Mouse (Mus musculus) MEL (cell line): ENCODE measurements around the gene Slfn5. TPM values are rescaled to one million over a fixed set of nuclear protein-coding genes. Genes with fewer than 3 reads are reported as not detected.

Experiments
- DNase-seq: peaks from one replicate; pipeline ENCODE4 v3.0.0; 2011; ENCODE audit warnings: low read depth, low spot score
- H3K27ac ChIP-seq: 2 replicates; pipeline ENCODE4 v1.5.1; 2012; ENCODE audit warnings: low read depth, mild to moderate bottlenecking, control low read depth, low read length, moderate library complexity; ENCODE audit not compliant: control insufficient read depth
- H3K27me3 ChIP-seq, 2 experiments: fragments of 150-350 bp in 1 of 2; sonication (generic) in 1 of 2; 2 replicates each; pipeline ENCODE4 v1.6.1; 2012; ENCODE audit warnings: low read length in 2 of 2, mild to moderate bottlenecking in 2 of 2, improper control_type of control experiment in 1 of 2, moderate library complexity in 1 of 2; ENCODE audit not compliant: insufficient read depth in 2 of 2, control insufficient read depth in 1 of 2
- H3K36me3 ChIP-seq, 2 experiments: 2 replicates each; pipeline ENCODE4 v1.6.1; 2012 to 2014; ENCODE audit warnings: low read length in 2 of 2, improper control_type of control experiment in 1 of 2, inconsistent platforms in 1 of 2, mild to moderate bottlenecking in 1 of 2; ENCODE audit not compliant: insufficient read depth in 2 of 2, control insufficient read depth in 1 of 2
- H3K4me1 ChIP-seq, 2 experiments: fragments of 150-350 bp in 1 of 2; sonication (generic) in 1 of 2; 2 replicates each; pipeline ENCODE4 v1.6.1; 2012; ENCODE audit warnings: low read length in 2 of 2, improper control_type of control experiment in 1 of 2, mild to moderate bottlenecking in 1 of 2; ENCODE audit not compliant: insufficient read depth in 2 of 2, control insufficient read depth in 1 of 2
- H3K4me3 ChIP-seq, 2 experiments: fragments of 150-350 bp in 1 of 2; sonication (generic) in 1 of 2; 2 replicates each; pipeline ENCODE4 v1.5.1; 2012; ENCODE audit warnings: low read depth in 2 of 2, low read length in 2 of 2, mild to moderate bottlenecking in 2 of 2, moderate library complexity in 2 of 2, control low read depth in 1 of 2, improper control_type of control experiment in 1 of 2; ENCODE audit not compliant: control insufficient read depth in 1 of 2, insufficient read depth in 1 of 2
- H3K79me2 ChIP-seq: 2 replicates; pipeline ENCODE4 v1.6.1; 2012; ENCODE audit warnings: mild to moderate bottlenecking, low read length, moderate library complexity; ENCODE audit not compliant: control insufficient read depth, poor library complexity, insufficient read depth
- H3K9ac ChIP-seq: 2 replicates; pipeline ENCODE4 v1.6.1; 2012; ENCODE audit warnings: low read depth, mild to moderate bottlenecking, control low read depth, low read length, moderate library complexity; ENCODE audit not compliant: control insufficient read depth, poor library complexity, severe bottlenecking
- H3K9me3 ChIP-seq: fragments of 150-350 bp; sonication (generic); replicated peaks from 2 replicates; pipeline ENCODE4 v1.6.1; 2012; ENCODE audit warnings: mild to moderate bottlenecking, low read length, improper control_type of control experiment, moderate library complexity; ENCODE audit not compliant: insufficient read depth
- CHD2 ChIP-seq: IDR thresholded peaks from 2 replicates; pipeline ENCODE4 v1.6.1; 2011; ENCODE audit warnings: low read length, improper control_type of control experiment
- EP300 ChIP-seq, 2 experiments: IDR thresholded peaks; 2 replicates each; pipeline ENCODE4 v1.6.1; 2011; ENCODE audit warnings: improper control_type of control experiment in 2 of 2, low read length in 2 of 2, low read depth in 1 of 2, mild to moderate bottlenecking in 1 of 2
- ETS1 ChIP-seq: IDR thresholded peaks from 2 replicates; pipeline ENCODE4 v1.6.1; 2012; ENCODE audit warnings: low read depth, mild to moderate bottlenecking, inconsistent platforms, low read length, improper control_type of control experiment, moderate library complexity
- GATA1 ChIP-seq: IDR thresholded peaks from 2 replicates; pipeline ENCODE4 v1.6.1; 2011; ENCODE audit warnings: low read depth, low read length, improper control_type of control experiment
- MAZ ChIP-seq: IDR thresholded peaks from 2 replicates; pipeline ENCODE4 v1.6.1; 2012; ENCODE audit warnings: low read depth, mild to moderate bottlenecking, inconsistent platforms, low read length, improper control_type of control experiment
- MYC ChIP-seq: IDR thresholded peaks from 2 replicates; pipeline ENCODE4 v1.6.1; 2011; ENCODE audit warnings: low read depth, mild to moderate bottlenecking, low read length, improper control_type of control experiment, moderate library complexity
- NELFE ChIP-seq: IDR thresholded peaks from 2 replicates; pipeline ENCODE4 v1.6.1; 2011; ENCODE audit warnings: low read depth, low read length, improper control_type of control experiment
- NRF1 ChIP-seq: IDR thresholded peaks from 2 replicates; pipeline ENCODE4 v1.6.1; 2014; ENCODE audit warnings: low read depth, mild to moderate bottlenecking, inconsistent platforms, low read length, improper control_type of control experiment, moderate library complexity; ENCODE audit not compliant: poor library complexity, insufficient read depth, severe bottlenecking
- POLR2A ChIP-seq, 2 experiments: IDR thresholded peaks; 2 replicates each; pipeline ENCODE4 v1.6.1; 2011 to 2012; ENCODE audit warnings: low read length in 2 of 2, mild to moderate bottlenecking in 2 of 2, control low read depth in 1 of 2, improper control_type of control experiment in 1 of 2, low read depth in 1 of 2, moderate library complexity in 1 of 2; ENCODE audit not compliant: control insufficient read depth in 1 of 2, insufficient read depth in 1 of 2, poor library complexity in 1 of 2
- POLR2AphosphoS5 ChIP-seq: IDR thresholded peaks from 2 replicates; pipeline ENCODE4 v1.6.1; 2012; ENCODE audit warnings: low read depth, borderline replicate concordance, mild to moderate bottlenecking, inconsistent platforms, low read length, moderate library complexity, mixed read lengths
- RCOR1 ChIP-seq: IDR thresholded peaks from 2 replicates; pipeline ENCODE4 v1.6.1; 2012; ENCODE audit warnings: low read depth, mild to moderate bottlenecking, inconsistent platforms, low read length, improper control_type of control experiment
- SIN3A ChIP-seq: IDR thresholded peaks from 2 replicates; pipeline ENCODE4 v1.6.1; 2012; ENCODE audit warnings: low read length, improper control_type of control experiment, inconsistent platforms
- TCF12 ChIP-seq: IDR thresholded peaks from 2 replicates; pipeline ENCODE4 v1.6.1; 2014; ENCODE audit warnings: low read depth, mild to moderate bottlenecking, inconsistent platforms, low read length, improper control_type of control experiment, moderate library complexity
- USF2 ChIP-seq, 2 experiments: IDR thresholded peaks; 2 replicates each; pipeline ENCODE4 v1.6.1; 2011 to 2012; ENCODE audit warnings: improper control_type of control experiment in 2 of 2, low read length in 2 of 2, borderline replicate concordance in 1 of 2, inconsistent platforms in 1 of 2, low read depth in 1 of 2, mild to moderate bottlenecking in 1 of 2; ENCODE audit not compliant: insufficient read depth in 1 of 2
- ZKSCAN1 ChIP-seq: IDR thresholded peaks from 2 replicates; pipeline ENCODE4 v1.6.1; 2012; ENCODE audit warnings: low read depth, mild to moderate bottlenecking, inconsistent platforms, low read length, improper control_type of control experiment, moderate library complexity
- polyA plus RNA-seq, 2 experiments: library from polyadenylated mRNA; stranded (reverse) in 1 of 2; unstranded in 1 of 2; fragments of >175 nt in 1 of 2; fragments of >200 nt in 1 of 2; gene quantifications; 2 replicates each; pipeline versions ENCODE4 v1.2.1 to v1.2.4; 2012; ENCODE audit warnings: low replicate concordance in 2 of 2, low read depth in 1 of 2; ENCODE audit not compliant: insufficient read length in 2 of 2, insufficient read depth in 1 of 2, missing spikeins in 1 of 2
- total RNA-seq: library from RNA; depleted of rRNA; stranded (reverse); fragments of 300-350 nt; gene quantifications from 2 replicates; pipeline ENCODE4 v1.2.3, GENCODE M21; 2012; rRNA removed

Slfn5 gene
- total and polyA plus RNA-seq, 3 experiments = 0.67 to 3.6 TPM; not detected in 1

GRCm38 (mm10) chr11:82991469-82992166 is 40.5 kb downstream of the Slfn5 start, which contains the start of gene Slfn9:
Slfn9 (minus strand) TSS chr11:82991830.
- peak; percentile 85 for DNase-seq
- TF ChIP-seq POLR2AphosphoS5 (no peak), ZKSCAN1 (no peak), NRF1 (no peak), RCOR1 (peak; percentile 80), EP300 (IDR thresholded peaks at IDR 0.05; ENCODE audit: low read depth in 1 of 2, low read length in 2 of 2) (peak in 1 of 2 experiments; percentile 15; a peak in 1 of 4 replicates), NELFE (0 out of 2 replicates have a peak, but pooled peaks have one; percentile 13), SIN3A (peak; percentile 40), POLR2A (IDR thresholded peaks at IDR 0.05; ENCODE audit: control insufficient read depth in 1 of 2, insufficient read depth in 1 of 2, low read depth in 1 of 2, low read length in 2 of 2, poor library complexity in 1 of 2) (no peak), MAZ (no peak), USF2 (IDR thresholded peaks at IDR 0.05; ENCODE audit: borderline replicate concordance in 1 of 2, insufficient read depth in 1 of 2, low read depth in 1 of 2, low read length in 2 of 2) (no peak), CHD2 (no peak), MYC (0 out of 2 replicates have a peak, but pooled peaks have one; percentile 18), GATA1 (peak; percentile 45; the same call in 1 of the 2 replicates), ETS1 (peak; percentile 14; the same call in 1 of the 2 replicates)
- Histone ChIP-seq H3K36me3 (peaks cover 0 to 3% of the 10 kb centered on the region in 2 experiments; a peak in 2 of 4 replicates), H3K79me2 (no peaks in the 10 kb centered on the region), H3K4me1 (0 out of 4 replicates have a peak, but pooled peaks cover 0 to 3% of the 10 kb centered on the region in 2 experiments), H3K27me3 (no peaks in the 10 kb centered on the region), H3K9me3 (no peaks in the 10 kb centered on the region), H3K27ac (0 out of 2 replicates have a peak within 1 kb of the TSS, but pooled peaks have one; percentile 6), H3K9ac (peak within 1 kb of the TSS; percentile 53), H3K4me3 (peak within 1 kb of the TSS; percentile 72 to 82)

DNA sequence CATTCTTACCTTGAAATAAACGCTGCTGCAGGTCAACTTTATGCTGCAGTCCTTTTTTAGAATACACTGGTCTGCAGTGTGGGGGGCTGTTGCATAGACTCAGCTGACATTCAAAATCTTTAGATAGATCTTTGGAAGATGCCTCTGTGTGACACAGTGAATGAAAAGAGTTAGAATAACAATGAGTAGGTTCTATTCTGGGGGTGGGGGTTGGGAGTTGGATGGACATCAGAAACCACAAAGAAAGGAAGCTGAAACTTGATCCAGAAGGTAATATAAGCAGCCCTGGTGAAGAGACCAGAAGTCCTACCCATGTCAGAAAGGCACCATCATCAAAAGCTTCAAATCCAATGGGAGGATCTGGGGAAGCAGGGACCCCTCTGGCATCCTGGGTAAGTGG is 62.2 kb downstream of the Slfn5 start:
- H3K4me1 ChIP-seq = peaks cover 0 to 2% of the 10 kb centered on the region in 2 experiments; a peak in 3 of 4 replicates
- no peaks in the 10 kb centered on the region for H3K79me2 ChIP-seq
- H3K9me3 ChIP-seq = no peaks in the 10 kb centered on the region
- H3K9ac ChIP-seq = no peak overlapping the region
- H3K36me3 ChIP-seq = peaks cover 5 to 11% of the 10 kb centered on the region in 2 experiments; a peak in 3 of 4 replicates
- DNase-seq = no peak
- H3K4me3 ChIP-seq = no peak overlapping the region
- no peaks in the 10 kb centered on the region for H3K27me3 ChIP-seq
- H3K27ac ChIP-seq = no peak overlapping the region
- TF ChIP-seq ETS1 (0 out of 2 replicates have a peak, but pooled peaks have one; percentile 17), TCF12 (no peak)

Other genes with a start within 250 kb of the Slfn5 start
- gene Cct6b, start 187.0 kb upstream of the Slfn5 start, total RNA-seq = 0.31 and 0.33 TPM in 2 replicates
- under 1 TPM in 1 of 2 experiments, not detected in 1; 0.21 TPM for gene Cct6b, start 187.0 kb upstream of the Slfn5 start, polyA plus RNA-seq
- 40.7 and 51.4 TPM in 2 replicates for gene Zfp830, start 187.0 kb upstream of the Slfn5 start, total RNA-seq
- 10 to 100 TPM in 1 of 2 experiments, not detected in 1; 43.4 TPM for gene Zfp830, start 187.0 kb upstream of the Slfn5 start, polyA plus RNA-seq
- 48.5 and 54.0 TPM in 2 replicates for gene Lig3, start 170.2 kb upstream of the Slfn5 start, total RNA-seq
- 10 to 100 TPM in 1 of 2 experiments, not detected in 1; 89.2 TPM for gene Lig3, start 170.2 kb upstream of the Slfn5 start, polyA plus RNA-seq
- 15.5 and 17.8 TPM in 2 replicates for gene Rffl, start 80.1 kb upstream of the Slfn5 start, total RNA-seq
- 10 to 100 TPM in 1 of 2 experiments, not detected in 1; 15.2 TPM for gene Rffl, start 80.1 kb upstream of the Slfn5 start, polyA plus RNA-seq
- 21.1 and 25.6 TPM in 2 replicates for gene Rad51d, start 60.7 kb upstream of the Slfn5 start, total RNA-seq
- gene Rad51d, start 60.7 kb upstream of the Slfn5 start, polyA plus RNA-seq = 10 to 100 TPM in 1 of 2 experiments, not detected in 1; 30.0 TPM
- gene Fndc8, start 59.2 kb upstream of the Slfn5 start, total RNA-seq = 0.07 and 0.15 TPM in 2 replicates
- under 1 TPM in 1 of 2 experiments, not detected in 1; 0.72 TPM for gene Fndc8, start 59.2 kb upstream of the Slfn5 start, polyA plus RNA-seq
- 79.6 and 97.3 TPM in 2 replicates for gene Nle1, start 42.9 kb upstream of the Slfn5 start, total RNA-seq
- gene Nle1, start 42.9 kb upstream of the Slfn5 start, polyA plus RNA-seq = 100 to 1,000 TPM in 1 of 2 experiments, not detected in 1; 103 TPM
- 0.08 TPM in 1 of 2 replicates, not detected in the other for gene Unc45b, start 40.8 kb upstream of the Slfn5 start, total RNA-seq
- gene Unc45b, start 40.8 kb upstream of the Slfn5 start, polyA plus RNA-seq = under 1 TPM in 1 of 2 experiments, not detected in 1; 0.29 TPM
- 2.0 and 3.5 TPM in 2 replicates for gene Slfn9, start 40.5 kb downstream of the Slfn5 start, total RNA-seq
- gene Slfn9, start 40.5 kb downstream of the Slfn5 start, polyA plus RNA-seq = 1 to 10 TPM in 1 of 2 experiments, not detected in 1; 3.7 TPM
- gene Slfn8, start 69.5 kb downstream of the Slfn5 start, total RNA-seq = 9.8 and 11.9 TPM in 2 replicates
- gene Slfn8, start 69.5 kb downstream of the Slfn5 start, polyA plus RNA-seq = 10 to 100 TPM; 11.6 to 47.2 TPM
- gene Slfn2, start 113.8 kb downstream of the Slfn5 start, total RNA-seq = 0.10 and 0.46 TPM in 2 replicates
- under 1 TPM in 1 of 2 experiments, not detected in 1; 0.07 TPM for gene Slfn2, start 113.8 kb downstream of the Slfn5 start, polyA plus RNA-seq
- not detected in 2 replicates for gene Slfn1, start 165.5 kb downstream of the Slfn5 start, total RNA-seq
- not detected for gene Slfn1, start 165.5 kb downstream of the Slfn5 start, polyA plus RNA-seq
- gene Slfn4, start 223.8 kb downstream of the Slfn5 start, total RNA-seq = not detected in 2 replicates
- under 1 TPM in 1 of 2 experiments, not detected in 1; 0.04 TPM for gene Slfn4, start 223.8 kb downstream of the Slfn5 start, polyA plus RNA-seq
- 0.10 and 0.23 TPM in 2 replicates for gene Slfn3, start 240.0 kb downstream of the Slfn5 start, total RNA-seq
- gene Slfn3, start 240.0 kb downstream of the Slfn5 start, polyA plus RNA-seq = under 1 TPM in 1 of 2 experiments, not detected in 1; 0.35 TPM